Mouse (Mus musculus) spleen, postnatal 10 days (tissue): ENCODE measurements around the gene Arl2.
"Not testable (repeated sequence)": the region's sequence is repeated elsewhere in the genome, so short reads cannot be mapped to it uniquely, and the experiment has no call there.

Source experiments
- DNase-seq, 2 experiments: peaks; one replicate each; pipeline ENCODE4 v3.0.0; 2021 to 2022; ENCODE audit warnings: low spot score in 2 of 2

The Arl2 gene

DNA sequence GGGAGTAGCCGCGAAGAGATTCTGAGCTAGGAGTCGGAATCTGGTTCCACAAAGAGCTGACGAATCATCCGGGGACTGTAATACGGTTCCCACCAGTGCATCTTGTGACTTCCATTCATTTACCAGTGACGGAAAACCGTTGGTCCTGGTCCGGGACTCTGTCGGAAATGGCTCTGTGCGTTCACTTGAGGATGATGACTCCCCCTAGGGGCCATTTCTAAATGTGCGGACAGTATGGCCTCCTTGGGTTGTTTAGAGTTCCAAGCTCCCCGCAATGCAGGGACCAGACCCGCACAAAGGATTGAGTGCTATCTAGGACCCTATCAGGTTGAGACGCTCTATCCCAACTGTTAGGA lies at the start of gene Arl2:
TSS of gene Arl2 (minus strand) at position 155 of the 356 bp plus-strand sequence.
- DNase-seq: peak; percentile 72 to 86

DNA sequence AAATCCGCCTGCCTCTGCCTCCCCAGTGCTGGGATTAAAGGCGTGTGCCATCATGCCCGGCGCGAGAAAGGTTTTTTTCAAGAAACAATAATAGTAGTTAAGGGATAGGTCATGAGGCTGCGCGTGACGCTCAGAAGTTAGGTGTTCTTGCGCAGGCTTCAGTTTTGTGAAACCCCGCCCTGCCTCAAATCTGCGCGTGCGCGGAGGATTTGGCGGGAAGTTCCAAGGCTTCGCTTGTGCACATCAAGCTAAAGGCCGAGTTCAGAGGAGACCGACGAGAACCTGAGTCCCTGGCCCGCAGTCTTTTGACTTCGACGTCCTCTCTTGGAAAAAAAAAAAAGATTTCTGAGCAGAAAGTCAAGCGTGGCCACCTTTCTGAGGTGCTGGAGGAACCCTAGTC lies 42.8 kb upstream of the Arl2 start, which contains the start of gene Majin:
TSS of gene Majin (plus strand) at position 258 of the 400 bp plus-strand sequence.
- no peak for DNase-seq

- DNase-seq: no peak
Measured at GRCm38 (mm10) chr19:6182534-6182933, 41.2 kb upstream of the Arl2 start.

GRCm38 (mm10) chr19:6181629-6182028 lies 40.3 kb upstream of the Arl2 start:
- DNase-seq: no peak

DNA sequence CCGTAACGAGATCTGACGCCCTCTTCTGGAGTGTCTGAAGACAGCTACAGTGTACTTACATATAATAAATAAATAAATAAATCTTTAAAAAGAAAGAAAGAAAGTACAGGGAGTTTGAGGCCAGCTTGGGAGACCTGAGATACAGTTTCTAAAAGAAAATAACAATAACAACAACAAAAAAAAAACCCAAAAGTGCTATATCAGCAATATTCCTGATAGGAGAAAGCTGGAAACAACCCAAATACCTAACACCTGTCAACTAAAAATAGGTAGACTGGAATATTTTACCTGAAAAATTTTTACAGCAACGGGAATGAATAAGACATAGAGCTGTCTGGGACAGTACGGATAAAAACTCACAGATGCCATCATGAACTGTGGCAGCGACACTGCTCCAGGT lies 37.4 kb upstream of the Arl2 start:
- DNase-seq: no peak

- DNase-seq: no peak
Measured at GRCm38 (mm10) chr19:6174771-6175170, 33.4 kb upstream of the Arl2 start.

- DNase-seq: no peak
Measured at GRCm38 (mm10) chr19:6171215-6171614, 29.9 kb upstream of the Arl2 start.

DNA sequence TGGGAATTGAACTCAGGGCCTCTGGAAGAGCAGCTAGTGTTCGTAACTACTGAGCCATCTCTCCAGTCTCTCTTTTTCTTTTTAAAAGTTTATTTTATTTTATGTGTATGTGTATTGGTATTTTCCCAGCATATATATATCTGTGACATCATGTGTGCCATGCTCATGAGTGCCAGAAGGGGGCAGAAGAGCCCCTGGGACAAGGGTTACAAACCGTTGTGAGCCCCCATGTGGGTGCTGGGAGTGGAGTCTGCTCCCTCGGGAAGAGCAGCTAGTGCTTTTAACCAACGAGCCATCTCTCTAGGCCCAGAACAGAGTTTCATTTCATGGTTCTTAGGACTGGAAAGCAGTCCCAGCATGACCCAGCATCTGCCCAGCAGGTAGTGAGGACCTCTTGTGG lies 25.4 kb upstream of the Arl2 start:
- DNase-seq: no peak

GRCm38 (mm10) chr19:6163872-6164547 lies 22.7 kb upstream of the Arl2 start:
- no peak for DNase-seq

DNA sequence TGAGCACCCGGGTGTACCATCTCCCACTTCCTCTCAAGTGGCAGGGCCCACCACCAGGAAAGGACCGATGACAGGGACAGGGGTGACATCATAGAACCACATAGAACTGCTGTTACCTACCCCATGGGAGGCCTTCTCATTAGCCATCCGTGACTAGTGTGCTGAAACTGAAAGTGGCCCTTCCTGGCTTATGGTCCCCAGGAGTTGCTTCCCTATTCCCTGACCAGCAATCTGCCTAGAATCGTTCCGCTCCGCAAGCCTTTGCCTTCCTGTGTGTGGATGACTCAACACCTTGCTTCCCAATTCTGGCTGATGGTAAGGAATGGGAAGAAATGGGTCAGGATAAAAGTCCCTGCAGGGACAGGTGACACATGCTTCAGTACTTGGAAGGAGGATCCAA lies 15.9 kb upstream of the Arl2 start:
- DNase-seq: no peak

- no peak for DNase-seq
Measured at GRCm38 (mm10) chr19:6156372-6156771, 15.0 kb upstream of the Arl2 start.

DNA sequence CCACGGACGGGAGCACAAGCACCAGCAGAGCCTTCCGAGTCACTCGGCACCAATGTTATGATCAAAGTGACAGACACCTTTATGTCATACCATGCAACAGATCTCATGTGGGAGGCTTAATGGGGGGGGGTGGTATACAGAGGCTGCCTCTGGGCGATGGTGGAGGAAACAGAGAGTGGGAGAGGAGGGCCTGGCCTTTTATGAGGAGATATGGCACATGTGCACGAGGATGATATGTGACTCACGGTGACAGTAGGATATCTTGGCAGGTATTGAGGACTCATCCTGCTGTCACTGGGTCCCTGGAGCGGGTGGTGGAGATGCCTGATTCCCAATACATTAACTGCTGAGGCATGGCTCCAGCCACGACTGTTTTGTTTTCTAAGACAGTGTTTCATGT lies 13.8 kb upstream of the Arl2 start:
- no peak for DNase-seq

DNA sequence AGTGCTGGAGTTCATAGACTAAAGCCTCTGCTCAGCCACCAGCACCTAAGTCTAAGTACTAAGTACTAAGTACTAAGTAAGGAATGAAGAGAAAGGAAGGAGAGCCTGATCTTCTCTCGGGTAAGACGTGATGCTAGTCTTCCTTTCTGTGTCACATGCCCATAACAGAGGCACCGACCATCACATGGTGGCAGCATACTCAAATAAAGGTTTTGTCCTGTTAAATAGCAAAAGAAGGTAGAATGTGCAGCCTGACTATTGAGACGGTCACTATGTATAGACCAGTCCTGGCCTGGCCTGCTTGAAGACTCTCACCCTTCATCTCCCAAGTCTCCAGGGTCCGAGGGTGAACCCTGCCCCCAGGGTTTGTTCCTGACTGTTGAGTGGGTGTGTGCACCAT lies 3.5 kb upstream of the Arl2 start:
- no peak for DNase-seq

DNA sequence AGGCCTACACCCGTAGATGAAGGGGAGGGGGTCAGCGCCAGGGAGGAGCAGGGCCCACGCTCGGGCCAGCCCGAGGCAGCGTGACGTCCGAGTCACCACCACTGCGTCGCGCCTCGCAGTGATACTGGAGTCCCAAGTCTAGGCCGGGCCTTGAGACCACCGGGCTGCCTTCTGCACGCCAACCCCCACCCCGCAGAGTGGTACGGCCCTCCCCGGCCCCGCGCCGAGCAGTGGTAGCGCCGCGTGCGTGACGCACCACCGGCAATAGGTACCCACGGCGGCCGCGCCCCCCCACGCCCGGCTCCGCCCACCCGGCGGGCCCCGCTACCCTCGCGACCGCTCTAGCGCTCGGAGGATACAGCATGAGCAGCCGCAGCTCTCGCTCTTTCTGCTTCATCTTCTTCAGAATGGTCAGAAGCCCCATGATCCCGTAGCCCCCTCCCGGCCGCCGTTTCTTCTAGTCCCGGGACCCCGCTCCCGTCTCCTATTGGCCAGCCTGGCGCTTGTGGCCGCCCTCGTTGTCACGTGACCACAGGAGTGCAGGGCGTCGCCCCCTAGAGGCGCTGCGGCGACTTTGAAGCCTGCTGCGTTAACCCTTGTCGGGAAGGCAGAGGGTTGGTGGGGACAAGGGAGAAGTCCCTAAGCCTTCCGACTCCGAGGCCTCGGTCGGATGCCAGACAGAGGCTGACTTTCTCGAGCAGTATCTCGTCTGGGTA lies 512 bp downstream of the Arl2 start, which contains the start of gene Batf2:
TSS of gene Batf2 (plus strand) at position 306 of the 716 bp plus-strand sequence.
- peak; percentile 93 to 97 for DNase-seq

- no peak for DNase-seq
Measured at GRCm38 (mm10) chr19:6140374-6140677, 1.0 kb downstream of the Arl2 start.

GRCm38 (mm10) chr19:6139701-6140100 lies 1.6 kb downstream of the Arl2 start:
- DNase-seq: peak in 1 of 2 experiments; percentile 15

DNA sequence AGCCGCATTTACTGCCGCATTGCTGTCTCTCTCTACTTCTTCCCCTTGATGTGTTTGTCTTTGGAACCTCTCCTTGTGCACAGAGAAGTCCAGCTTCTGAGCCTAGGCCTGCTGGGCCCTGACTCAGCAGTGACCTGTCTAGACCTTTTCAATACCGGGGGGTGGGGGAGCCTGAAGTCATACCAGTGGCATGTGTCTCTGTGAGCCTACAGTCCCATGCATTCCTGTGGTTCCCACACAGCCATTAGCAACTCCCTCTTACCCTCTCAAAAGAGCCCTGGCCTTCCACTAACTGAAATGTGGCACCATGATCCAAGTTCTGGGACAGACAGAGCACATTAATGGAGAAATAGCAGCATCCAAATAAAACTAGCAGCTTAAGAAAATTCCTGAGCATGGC lies 5.0 kb downstream of the Arl2 start:
- DNase-seq: no peak

GRCm38 (mm10) chr19:6133197-6133596 lies 8.2 kb downstream of the Arl2 start:
- not testable (repeated sequence) for DNase-seq

DNA sequence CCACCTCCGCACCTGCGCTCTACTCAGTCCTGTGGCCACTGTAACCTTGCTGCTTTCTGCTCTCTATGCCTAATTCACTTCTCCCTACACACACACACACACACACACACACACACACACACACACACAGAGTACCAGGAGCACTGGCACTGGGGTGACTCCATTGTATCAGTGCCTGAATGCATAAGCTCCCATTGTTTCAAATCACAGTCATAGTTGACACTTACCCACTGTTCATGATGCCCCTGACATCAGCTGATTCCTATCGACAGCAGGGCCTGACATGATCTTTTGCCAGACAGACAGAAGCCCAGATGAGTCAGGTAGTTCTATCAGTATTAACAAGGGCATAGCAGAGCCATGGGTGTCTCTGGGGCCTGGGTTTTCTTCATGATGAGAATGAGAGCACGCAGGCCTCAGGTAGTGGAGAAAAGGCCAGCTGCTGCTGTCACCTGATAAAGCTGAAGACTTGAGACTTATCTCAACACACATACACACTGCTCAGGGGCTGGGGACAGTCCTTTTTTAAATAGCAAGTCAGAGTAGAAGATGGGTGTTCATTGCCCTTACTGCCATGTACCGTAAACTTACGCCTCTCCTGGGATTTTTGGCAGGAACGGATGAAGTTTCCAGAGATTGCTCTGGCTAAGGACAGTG lies 9.0 kb downstream of the Arl2 start:
- DNase-seq: peak; percentile 32 to 56

- peak in 1 of 2 experiments; percentile 22 for DNase-seq
Measured at GRCm38 (mm10) chr19:6130414-6131128, 10.8 kb downstream of the Arl2 start.

- peak; percentile 95 to 98 for DNase-seq
Measured at GRCm38 (mm10) chr19:6127760-6128341, 13.5 kb downstream of the Arl2 start, which contains the start of gene Snx15. Gene Snx15, minus strand, starts transcription at chr19:6128304.
